Mouse (Mus musculus): Measurements from ENCODE around the gene Tbc1d19. TPM values are rescaled to one million over a fixed set of nuclear protein-coding genes. Genes with fewer than 3 reads are reported as not detected.

Tbc1d19 gene
- total and polyA plus RNA-seq, 2 experiments from 2014 or later, result 44.0 to 50.6 TPM

DNA sequence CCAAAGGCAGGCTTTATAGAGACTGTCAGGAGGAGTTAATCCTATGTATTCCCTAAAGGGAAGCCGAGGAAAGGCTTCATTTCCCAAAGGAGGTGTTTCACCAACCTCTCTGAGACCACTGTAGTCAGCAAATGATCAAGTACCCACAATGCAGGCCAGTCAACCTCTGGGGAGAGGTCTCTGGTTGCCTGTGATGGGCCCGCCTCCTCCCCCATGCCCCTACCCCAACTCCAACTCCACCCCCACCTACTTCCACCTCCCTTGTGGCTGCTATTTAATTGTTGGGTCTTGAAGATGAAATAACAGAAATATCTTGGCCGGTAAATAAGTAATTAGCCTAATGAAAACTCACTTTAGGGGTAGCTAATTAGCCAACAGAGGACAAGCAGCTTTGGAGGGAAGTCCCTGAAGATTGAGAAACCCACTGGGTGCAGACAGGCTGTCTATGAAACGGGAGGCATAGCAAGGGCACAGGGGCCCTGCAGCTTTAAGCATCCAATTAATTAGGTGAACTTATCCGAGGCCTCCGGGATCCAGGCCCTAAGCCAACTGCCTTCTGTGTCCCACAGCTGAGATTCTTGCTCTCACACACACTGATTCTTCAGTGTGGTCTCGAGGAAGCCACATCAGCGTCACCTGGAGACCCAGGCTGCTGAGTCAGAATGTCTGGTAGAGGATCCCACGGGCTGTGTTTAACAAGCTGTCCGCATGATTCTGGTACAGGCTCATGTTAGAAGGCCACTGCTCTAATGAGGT is 112.9 kb downstream of the Tbc1d19 start:
- WGBS, result 44% methylated on average over 10 of the region's 10 CpGs
- H3K27me3 ChIP-seq (ENCODE audit: insufficient read depth, low read length), result no peaks in the 10 kb centered on the region
- no peaks in the 10 kb centered on the region for H3K36me3 ChIP-seq (ENCODE audit: insufficient read depth, low read length)
- no peak overlapping the region for H3K4me2 ChIP-seq (ENCODE audit: low read depth, low read length, poor library complexity, severe bottlenecking)
- no peak overlapping the region for H3K9ac ChIP-seq (replicated peaks; ENCODE audit: low read length, poor library complexity, severe bottlenecking)
- TF ChIP-seq CTCF (IDR thresholded peaks at IDR 0.05), result no peak
- peak; percentile 52; the same call in 1 of the 2 replicates for ATAC-seq (ENCODE audit: low FRiP score)
- H3K4me1 ChIP-seq (ENCODE audit: insufficient read depth, low read length), result no peaks in the 10 kb centered on the region
- H3K9me3 ChIP-seq (ENCODE audit: low read length), result peaks cover 6% of the 10 kb centered on the region; the same call in 1 of the 2 replicates
- DNase-seq (ENCODE audit: low spot score), result peak; percentile 50
- H3K4me3 ChIP-seq (ENCODE audit: low read depth, low read length), result no peak overlapping the region
- H3K27ac ChIP-seq (ENCODE audit: low read depth, low read length), result no peak overlapping the region

- 0 out of 2 replicates have a peak, but pooled peaks have one; percentile 16 for ATAC-seq (ENCODE audit: low FRiP score)
These were observed 114.6 kb downstream of the Tbc1d19 start for GRCm38 (mm10) chr5:53924005-53924404.

GRCm38 (mm10) chr5:53926301-53926855 is 117.0 kb downstream of the Tbc1d19 start:
- WGBS, result 66% methylated on average over 11 of the region's 11 CpGs
- no peak overlapping the region for H3K4me2 ChIP-seq (ENCODE audit: low read depth, low read length, poor library complexity, severe bottlenecking)

More at GRCm38 (mm10) chr5:53924005-53924404, 114.6 kb downstream of the Tbc1d19 start:
- 75% methylated on average over 4 of the region's 4 CpGs for WGBS
- Histone ChIP-seq H3K27ac (ENCODE audit: low read depth, low read length) (no peak overlapping the region), H3K4me1 (ENCODE audit: insufficient read depth, low read length) (no peaks in the 10 kb centered on the region), H3K9ac (replicated peaks; ENCODE audit: low read length, poor library complexity, severe bottlenecking) (no peak overlapping the region), H3K4me3 (ENCODE audit: low read depth, low read length) (no peak overlapping the region), H3K9me3 (ENCODE audit: low read length) (peaks cover 6% of the 10 kb centered on the region; the same call in 1 of the 2 replicates), H3K36me3 (ENCODE audit: insufficient read depth, low read length) (no peaks in the 10 kb centered on the region), H3K27me3 (ENCODE audit: insufficient read depth, low read length) (no peaks in the 10 kb centered on the region), H3K4me2 (ENCODE audit: low read depth, low read length, poor library complexity, severe bottlenecking) (no peak overlapping the region)
- DNase-seq (ENCODE audit: low spot score), result no peak
- peak; percentile 35; the same call in 1 of the 2 replicates for TF ChIP-seq CTCF (IDR thresholded peaks at IDR 0.05)

DNA sequence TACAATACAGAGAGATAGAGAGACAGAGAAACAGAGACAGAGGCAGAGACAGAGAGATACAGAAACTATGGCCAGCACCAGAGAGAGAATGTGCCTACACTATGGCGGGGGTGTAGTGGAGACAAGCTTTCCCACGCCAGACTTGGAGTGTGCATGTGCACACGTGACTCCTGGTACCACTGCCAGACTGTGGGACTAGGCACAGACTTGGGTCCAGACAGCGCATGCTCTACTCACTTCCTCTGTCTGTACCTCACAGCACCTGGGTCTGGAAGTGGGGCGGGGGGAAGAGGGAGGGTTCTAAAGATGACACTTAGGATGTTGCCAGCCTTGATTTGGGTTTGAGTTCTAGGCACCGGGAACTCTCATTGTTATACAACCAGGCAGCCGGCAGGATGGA is 118.5 kb downstream of the Tbc1d19 start:
- ATAC-seq (ENCODE audit: low FRiP score) (no peak), DNase-seq (ENCODE audit: low spot score) (no peak)
- WGBS, result 97% methylated on average over 7 of the region's 7 CpGs
- no peak overlapping the region for H3K4me3 ChIP-seq (ENCODE audit: low read depth, low read length)
- no peak overlapping the region for H3K4me2 ChIP-seq (ENCODE audit: low read depth, low read length, poor library complexity, severe bottlenecking)
- H3K27ac ChIP-seq (ENCODE audit: low read depth, low read length), result no peak overlapping the region
- no peaks in the 10 kb centered on the region for H3K36me3 ChIP-seq (ENCODE audit: insufficient read depth, low read length)
- H3K9me3 ChIP-seq (ENCODE audit: low read length), result no peaks in the 10 kb centered on the region
- H3K27me3 ChIP-seq (ENCODE audit: insufficient read depth, low read length), result no peaks in the 10 kb centered on the region
- H3K9ac ChIP-seq (replicated peaks; ENCODE audit: low read length, poor library complexity, severe bottlenecking), result no peak overlapping the region
- TF ChIP-seq CTCF (IDR thresholded peaks at IDR 0.05), result no peak
- no peaks in the 10 kb centered on the region for H3K4me1 ChIP-seq (ENCODE audit: insufficient read depth, low read length)

More at GRCm38 (mm10) chr5:53926301-53926855, 117.0 kb downstream of the Tbc1d19 start:
- no peak overlapping the region for H3K4me3 ChIP-seq (ENCODE audit: low read depth, low read length)
- ATAC-seq (ENCODE audit: low FRiP score) (no peak), DNase-seq (ENCODE audit: low spot score) (no peak)
- no peak overlapping the region for H3K9ac ChIP-seq (replicated peaks; ENCODE audit: low read length, poor library complexity, severe bottlenecking)
- no peaks in the 10 kb centered on the region for H3K4me1 ChIP-seq (ENCODE audit: insufficient read depth, low read length)
- no peak overlapping the region for H3K27ac ChIP-seq (ENCODE audit: low read depth, low read length)
- no peak for TF ChIP-seq CTCF (IDR thresholded peaks at IDR 0.05)
- H3K27me3 ChIP-seq (ENCODE audit: insufficient read depth, low read length), result no peaks in the 10 kb centered on the region
- no peaks in the 10 kb centered on the region for H3K36me3 ChIP-seq (ENCODE audit: insufficient read depth, low read length)
- H3K9me3 ChIP-seq (ENCODE audit: low read length), result no peaks in the 10 kb centered on the region

- no peaks in the 10 kb centered on the region for H3K36me3 ChIP-seq (ENCODE audit: insufficient read depth, low read length)
- ATAC-seq (ENCODE audit: low FRiP score), result no peak
- H3K4me3 ChIP-seq (ENCODE audit: low read depth, low read length), result no peak overlapping the region
- no peak overlapping the region for H3K4me2 ChIP-seq (ENCODE audit: low read depth, low read length, poor library complexity, severe bottlenecking)
- H3K9me3 ChIP-seq (ENCODE audit: low read length), result no peaks in the 10 kb centered on the region
- WGBS, result 82% methylated on average over 4 of the region's 4 CpGs
- H3K9ac ChIP-seq (replicated peaks; ENCODE audit: low read length, poor library complexity, severe bottlenecking), result no peak overlapping the region
- no peak for DNase-seq (ENCODE audit: low spot score)
- TF ChIP-seq CTCF (IDR thresholded peaks at IDR 0.05), result no peak
- no peak overlapping the region for H3K27ac ChIP-seq (ENCODE audit: low read depth, low read length)
- H3K27me3 ChIP-seq (ENCODE audit: insufficient read depth, low read length), result no peaks in the 10 kb centered on the region
- no peaks in the 10 kb centered on the region for H3K4me1 ChIP-seq (ENCODE audit: insufficient read depth, low read length)
These were observed 119.1 kb downstream of the Tbc1d19 start for GRCm38 (mm10) chr5:53928537-53928936.

DNA sequence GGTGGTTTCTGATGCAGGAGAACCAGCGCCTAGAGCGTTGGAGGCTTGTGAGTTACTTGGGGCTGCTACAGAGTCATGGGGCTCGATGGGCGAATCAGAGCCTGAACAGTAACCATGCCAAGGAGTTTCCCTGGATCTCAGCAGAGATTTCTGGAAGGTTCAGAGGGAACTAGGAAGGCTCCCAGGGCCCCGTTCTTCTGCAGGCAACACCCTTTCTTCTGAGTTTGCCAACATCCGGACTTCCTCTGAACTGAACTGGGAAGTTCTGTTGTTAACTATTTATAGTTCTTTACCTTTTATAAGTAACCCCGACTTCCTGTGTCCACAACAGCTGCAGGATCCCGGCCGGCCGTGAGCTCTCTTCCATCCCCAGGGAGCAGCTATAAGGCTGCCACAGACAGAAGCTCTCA is 119.8 kb downstream of the Tbc1d19 start:
- TF ChIP-seq CTCF (IDR thresholded peaks at IDR 0.05), result no peak
- Histone ChIP-seq H3K9me3 (ENCODE audit: low read length) (no peaks in the 10 kb centered on the region), H3K27ac (ENCODE audit: low read depth, low read length) (no peak overlapping the region), H3K4me2 (ENCODE audit: low read depth, low read length, poor library complexity, severe bottlenecking) (no peak overlapping the region), H3K4me3 (ENCODE audit: low read depth, low read length) (no peak overlapping the region), H3K27me3 (ENCODE audit: insufficient read depth, low read length) (no peaks in the 10 kb centered on the region), H3K4me1 (ENCODE audit: insufficient read depth, low read length) (no peaks in the 10 kb centered on the region), H3K9ac (replicated peaks; ENCODE audit: low read length, poor library complexity, severe bottlenecking) (no peak overlapping the region), H3K36me3 (ENCODE audit: insufficient read depth, low read length) (no peaks in the 10 kb centered on the region)
- WGBS, result 86% methylated on average over 10 of the region's 10 CpGs
- DNase-seq (ENCODE audit: low spot score), result no peak
- ATAC-seq (ENCODE audit: low FRiP score), result no peak
